Mouse (Mus musculus) forebrain, embryonic 11.5 days (tissue): ENCODE results near the gene Bik. TPM values are rescaled to one million over a fixed set of nuclear protein-coding genes. Genes with fewer than 3 reads are reported as not detected.

Source experiments
- ATAC-seq: fragments of 200-750 bp; cut with Nextera tagmentation; replicated peaks from 2 replicates; pipeline ENCODE4 v1.8.0; 2017; ENCODE audit warnings: moderate TSS enrichment; ENCODE audit not compliant: low FRiP score
- DNase-seq: peaks from one replicate; pipeline ENCODE4 v3.0.0-alpha.2; 2017; ENCODE audit warnings: low spot score
- H3K27ac ChIP-seq: fragments of 300-500 bp; sonication (generic); 2 replicates; pipeline ENCODE4 v1.5.1; 2014; ENCODE audit warnings: low read depth, low read length
- H3K27me3 ChIP-seq: fragments of 300-500 bp; sonication (generic); 2 replicates; pipeline ENCODE4 v1.6.1; 2014; ENCODE audit warnings: mild to moderate bottlenecking, low read length, mixed read lengths; ENCODE audit not compliant: control insufficient read depth, insufficient read depth
- H3K36me3 ChIP-seq: fragments of 300-500 bp; sonication (generic); 2 replicates; pipeline ENCODE4 v1.6.1; 2014; ENCODE audit warnings: mild to moderate bottlenecking, low read length, moderate library complexity, mixed read lengths; ENCODE audit not compliant: control insufficient read depth, insufficient read depth
- H3K4me1 ChIP-seq: fragments of 300-500 bp; sonication (generic); replicated peaks from 2 replicates; pipeline ENCODE4 v1.6.1; 2014; ENCODE audit warnings: low read length, mixed read lengths; ENCODE audit not compliant: control insufficient read depth, insufficient read depth
- H3K4me2 ChIP-seq: fragments of 300-500 bp; sonication (generic); 2 replicates; pipeline ENCODE4 v1.6.1; 2014; ENCODE audit warnings: low read depth, mild to moderate bottlenecking, low read length, moderate library complexity, mixed read lengths; ENCODE audit not compliant: severe bottlenecking
- H3K4me3 ChIP-seq: fragments of 300-500 bp; sonication (generic); 2 replicates; pipeline ENCODE4 v1.5.1; 2014; ENCODE audit warnings: low read depth, low read length
- H3K9ac ChIP-seq: fragments of 300-500 bp; sonication (generic); 2 replicates; pipeline ENCODE4 v1.6.1; 2014; ENCODE audit warnings: low read length
- H3K9me3 ChIP-seq: fragments of 300-500 bp; sonication (generic); 2 replicates; pipeline ENCODE4 v1.6.1; 2016; ENCODE audit warnings: low read length, mixed read lengths; ENCODE audit not compliant: control insufficient read depth
- WGBS: fragments of 180-500 bp; shearing (Covaris S2); extraction: QIAGEN DNeasy Blood & Tissue Kit; methylation state at CpG from one replicate; pipeline ENCODE4 v1.1.7; 2014; 5-methylcytosine and 5-hydroxymethylcytosine counted together
- polyA plus RNA-seq: library from polyadenylated mRNA; unstranded; fragments of >200 nt; fragmentation: Nextera tagmentation; extraction: Ambion mirVana; gene quantifications from 2 replicates; pipeline ENCODE4 v1.2.1, GENCODE M21; 2014

Bik gene
- polyA plus RNA-seq, 1 experiment from 2014 or later = 2.3 TPM

DNA sequence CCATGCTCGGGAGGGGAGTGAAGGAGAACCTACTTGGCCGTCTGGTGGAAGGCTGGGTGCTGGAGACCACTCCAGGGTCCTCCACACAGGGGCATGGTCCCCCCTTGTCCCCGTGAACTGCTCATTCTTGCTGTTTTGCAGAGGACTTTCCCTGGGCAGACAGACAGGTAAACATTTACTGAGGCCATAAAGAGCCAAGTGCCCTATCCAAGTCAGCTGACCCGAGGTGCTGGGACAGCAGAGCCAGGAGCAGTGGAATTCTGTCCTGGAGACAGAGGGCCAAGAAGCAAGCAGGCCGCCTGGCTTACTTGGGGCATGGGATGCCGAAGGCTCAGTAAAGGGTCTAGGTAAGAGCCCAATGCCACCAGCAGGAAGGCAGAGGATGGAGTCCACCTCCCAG lies 4.0 kb downstream of the Bik start:
- ATAC-seq (no peak), DNase-seq (no peak)
- Histone ChIP-seq H3K27ac (no peak overlapping the region), H3K4me3 (no peak overlapping the region), H3K27me3 (peaks cover 24% of the 10 kb centered on the region), H3K4me1 (peaks cover 11% of the 10 kb centered on the region; the same call in 1 of the 2 replicates), H3K9ac (no peak overlapping the region), H3K36me3 (no peaks in the 10 kb centered on the region), H3K9me3 (no peaks in the 10 kb centered on the region), H3K4me2 (no peak overlapping the region)
- WGBS = 81% methylated on average over 6 of the region's 6 CpGs

DNA sequence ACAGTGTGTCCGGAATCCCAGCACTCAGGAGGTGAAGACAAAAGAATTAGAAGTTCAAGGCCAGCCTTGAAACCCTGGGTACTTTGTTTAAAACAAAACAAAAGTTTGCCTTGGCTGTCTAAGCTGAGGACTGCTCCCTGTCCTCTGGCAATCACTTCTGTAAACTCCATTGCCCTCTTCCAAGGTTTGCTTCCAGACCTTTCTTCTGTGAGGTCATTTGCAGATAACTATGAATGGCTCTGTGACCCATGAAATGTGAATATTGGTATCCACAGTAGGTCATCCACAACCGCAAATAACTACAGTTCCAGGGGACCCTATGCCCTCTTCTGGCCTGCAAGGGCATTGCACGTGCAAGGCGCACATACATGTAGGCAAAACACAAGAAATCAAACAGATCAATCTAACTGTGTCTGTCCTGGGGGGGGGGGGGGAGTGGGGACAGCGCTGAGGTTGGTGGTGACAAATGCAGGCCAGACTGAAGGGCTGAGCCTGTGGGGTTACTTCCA lies 5.4 kb downstream of the Bik start:
- Histone ChIP-seq H3K4me1 (peaks cover 5% of the 10 kb centered on the region; the same call in 1 of the 2 replicates), H3K9me3 (no peaks in the 10 kb centered on the region), H3K4me3 (no peak overlapping the region), H3K4me2 (no peak overlapping the region), H3K27ac (no peak overlapping the region), H3K36me3 (no peaks in the 10 kb centered on the region), H3K9ac (no peak overlapping the region), H3K27me3 (peaks cover 15% of the 10 kb centered on the region)
- ATAC-seq (no peak), DNase-seq (no peak)
- 78% methylated on average over 5 of the region's 5 CpGs for WGBS

DNA sequence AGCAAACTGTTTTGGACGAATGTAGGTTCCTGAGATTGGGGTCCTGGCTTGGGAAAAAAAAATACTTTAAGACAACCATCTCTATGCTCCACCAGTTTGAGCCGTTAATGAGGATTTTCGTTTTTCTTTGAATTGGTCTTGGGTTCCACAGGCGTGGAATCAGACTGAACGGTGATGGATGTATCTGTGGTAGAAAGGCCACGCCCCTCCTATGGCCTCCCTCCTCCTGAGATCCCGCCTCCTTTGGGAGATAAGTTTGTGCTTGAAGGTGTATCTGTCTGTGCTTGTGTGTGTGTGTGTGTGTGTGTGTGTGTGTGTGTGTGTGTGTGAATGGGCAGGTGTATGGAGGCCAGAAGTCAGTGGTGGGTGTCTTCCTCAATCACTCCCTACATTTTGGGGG lies 5.9 kb downstream of the Bik start:
- WGBS = 84% methylated on average over 7 of the region's 7 CpGs
- H3K36me3 ChIP-seq = no peaks in the 10 kb centered on the region
- no peak overlapping the region for H3K4me3 ChIP-seq
- no peak for DNase-seq
- H3K27me3 ChIP-seq = peaks cover 9% of the 10 kb centered on the region
- no peak overlapping the region for H3K4me2 ChIP-seq
- H3K4me1 ChIP-seq = no peaks in the 10 kb centered on the region
- no peak overlapping the region for H3K27ac ChIP-seq
- H3K9me3 ChIP-seq = no peaks in the 10 kb centered on the region
- no peak for ATAC-seq
- no peak overlapping the region for H3K9ac ChIP-seq

DNA sequence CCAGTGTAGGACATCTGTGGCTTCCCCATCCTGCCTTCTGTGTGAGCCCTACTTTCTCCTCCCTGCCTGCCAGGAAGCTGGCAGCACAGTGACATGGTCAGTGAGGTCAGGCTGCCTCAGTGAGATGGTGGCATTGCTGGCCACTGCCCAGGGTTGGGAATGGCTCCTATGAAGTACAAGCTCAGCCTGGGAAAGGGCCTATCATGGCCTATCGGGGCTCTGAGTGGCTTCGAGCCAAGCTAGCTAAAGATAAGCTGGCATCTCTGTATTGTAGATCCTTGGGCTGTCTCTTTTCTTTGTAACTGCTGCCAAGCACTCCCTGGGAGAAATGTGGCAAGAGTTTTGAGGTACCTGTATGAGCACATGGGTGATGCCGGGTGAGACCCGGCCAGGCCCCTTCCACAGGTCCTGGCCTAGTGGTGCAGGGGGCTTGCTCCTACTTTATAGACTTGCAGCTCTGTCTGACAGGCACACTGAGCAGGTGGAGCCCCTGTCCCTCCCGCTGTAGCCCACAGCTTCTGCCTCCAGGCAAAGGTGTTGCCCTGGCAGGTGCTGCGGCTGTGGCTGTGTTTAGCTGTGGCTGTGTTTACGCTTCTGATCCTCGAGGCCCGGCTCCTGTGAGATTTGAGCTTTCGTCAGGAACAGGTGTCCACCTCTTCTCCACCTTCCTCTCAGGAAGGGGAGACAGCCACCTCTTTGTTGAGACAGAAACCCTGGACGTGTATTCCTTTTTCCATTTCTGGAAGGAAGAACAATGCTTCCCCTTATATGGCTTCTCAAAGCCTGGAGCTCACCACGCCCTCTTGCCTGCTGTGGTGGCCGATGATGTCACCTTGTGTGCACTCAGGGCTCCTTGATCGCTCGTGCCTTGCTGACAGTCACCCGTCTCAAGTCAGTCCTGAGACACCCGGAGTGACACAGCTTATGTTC lies 8.6 kb downstream of the Bik start:
- no peak for ATAC-seq
- Histone ChIP-seq H3K36me3 (no peaks in the 10 kb centered on the region), H3K4me2 (no peak overlapping the region), H3K4me3 (no peak overlapping the region), H3K4me1 (no peaks in the 10 kb centered on the region), H3K27me3 (no peaks in the 10 kb centered on the region), H3K9me3 (no peaks in the 10 kb centered on the region), H3K9ac (no peak overlapping the region), H3K27ac (no peak overlapping the region)
- 85% methylated on average over 17 of the region's 17 CpGs for WGBS
- DNase-seq = no peak

DNA sequence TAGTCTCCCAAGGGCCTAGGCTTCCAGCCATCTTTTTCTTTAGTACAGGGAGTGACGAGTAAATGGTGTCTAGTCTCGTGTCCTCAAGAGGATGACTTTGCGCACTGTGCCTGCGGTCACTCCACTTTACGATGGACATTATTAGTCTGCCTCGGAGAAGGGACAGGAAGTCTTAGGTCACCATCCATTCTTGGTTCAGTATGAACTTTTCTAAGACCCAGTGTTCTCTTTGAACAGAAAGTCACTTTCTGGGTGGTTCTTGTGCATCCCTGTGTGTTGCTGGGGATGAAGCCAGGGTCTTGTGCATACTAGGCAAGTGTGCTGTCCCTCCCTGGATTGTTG lies 9.2 kb downstream of the Bik start:
- WGBS = 95% methylated on average over 6 of the region's 6 CpGs
- Histone ChIP-seq H3K4me1 (no peaks in the 10 kb centered on the region), H3K36me3 (no peaks in the 10 kb centered on the region), H3K27ac (no peak overlapping the region), H3K4me3 (no peak overlapping the region), H3K4me2 (no peak overlapping the region), H3K9ac (no peak overlapping the region), H3K27me3 (no peaks in the 10 kb centered on the region), H3K9me3 (no peaks in the 10 kb centered on the region)
- ATAC-seq = no peak
- DNase-seq = no peak

DNA sequence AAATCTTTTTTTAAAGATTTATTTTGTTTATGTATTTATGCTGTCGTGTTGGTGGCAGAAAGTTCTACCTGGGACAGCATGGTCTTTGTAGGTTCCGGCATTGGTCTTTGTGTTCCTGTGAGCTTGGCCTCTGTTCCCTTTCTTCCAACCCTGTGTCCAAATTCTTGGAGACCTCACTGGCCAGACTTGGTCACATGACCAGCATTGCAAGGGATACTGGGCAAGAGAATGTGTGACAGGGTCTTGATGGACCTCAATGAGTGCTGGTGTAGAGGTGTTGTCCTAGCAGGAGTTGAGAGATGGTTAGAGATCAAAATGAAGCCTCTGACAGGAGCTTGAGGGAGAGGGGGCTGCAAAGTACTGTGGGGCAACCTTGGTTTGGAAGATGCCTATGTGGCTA lies 12.2 kb downstream of the Bik start:
- Histone ChIP-seq H3K4me2 (no peak overlapping the region), H3K9me3 (no peaks in the 10 kb centered on the region), H3K36me3 (no peaks in the 10 kb centered on the region), H3K27ac (no peak overlapping the region), H3K27me3 (no peaks in the 10 kb centered on the region), H3K4me3 (no peak overlapping the region), H3K4me1 (no peaks in the 10 kb centered on the region), H3K9ac (no peak overlapping the region)
- 92% methylated on average over 2 of the region's 2 CpGs for WGBS
- ATAC-seq = no peak
- DNase-seq = no peak

DNA sequence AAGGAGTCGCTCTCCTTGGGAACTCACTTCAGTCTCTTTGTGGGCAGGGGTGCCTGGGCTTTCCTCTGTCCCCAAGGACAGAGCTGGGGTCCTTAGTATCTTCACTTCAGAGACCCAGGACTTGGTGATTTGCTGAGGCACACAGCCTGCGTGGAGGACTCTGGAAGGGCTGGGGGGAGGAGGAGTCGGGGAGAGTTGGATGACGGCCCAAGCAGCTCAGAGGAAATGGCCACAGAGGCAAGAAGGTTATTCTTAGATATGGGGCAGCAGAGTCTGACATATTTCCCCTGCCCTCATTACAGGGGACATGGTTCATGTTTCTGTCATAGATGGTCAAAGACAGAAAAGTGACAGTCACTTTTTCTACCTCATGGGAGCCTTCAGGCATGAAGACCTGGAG lies 13.2 kb downstream of the Bik start:
- no peak for DNase-seq
- 77% methylated on average over 4 of the region's 4 CpGs for WGBS
- no peak overlapping the region for H3K27ac ChIP-seq

DNA sequence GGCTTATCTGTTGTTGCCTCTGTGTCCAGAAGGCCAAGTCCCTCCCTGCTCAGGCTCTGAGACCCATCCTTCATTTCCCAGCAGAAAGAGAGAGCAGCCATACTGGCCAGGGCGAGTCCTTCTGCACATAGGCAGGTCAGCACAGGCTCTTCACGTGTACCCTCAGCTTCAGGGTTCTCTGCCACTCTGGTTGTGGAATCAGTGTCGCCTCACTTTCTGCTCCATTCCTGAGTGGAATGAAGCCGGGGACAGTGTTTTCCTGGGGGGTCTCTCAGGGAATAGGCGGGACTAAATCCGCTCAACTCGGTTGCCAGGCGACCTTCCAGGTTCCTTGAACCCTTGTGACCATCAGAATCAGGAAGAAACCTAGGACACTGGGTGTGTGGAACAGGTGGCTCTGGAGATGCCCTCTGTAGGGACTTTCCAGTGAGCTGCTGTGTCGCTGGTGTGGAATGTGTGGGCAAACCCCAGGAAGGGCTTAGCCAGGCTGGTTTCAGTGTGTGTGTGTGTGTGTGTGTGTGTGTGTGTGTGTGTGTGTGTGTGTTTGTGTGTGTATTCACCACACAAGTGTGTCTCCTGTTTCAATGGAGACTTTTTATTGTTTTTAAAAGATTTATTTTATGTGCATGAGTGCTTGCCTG lies 15.1 kb downstream of the Bik start:
- Histone ChIP-seq H3K27ac (no peak overlapping the region), H3K4me3 (no peak overlapping the region), H3K4me1 (no peaks in the 10 kb centered on the region), H3K9ac (no peak overlapping the region), H3K9me3 (no peaks in the 10 kb centered on the region), H3K4me2 (no peak overlapping the region), H3K27me3 (no peaks in the 10 kb centered on the region), H3K36me3 (peaks cover 6% of the 10 kb centered on the region; the same call in 1 of the 2 replicates)
- 85% methylated on average over 9 of the region's 9 CpGs for WGBS
- DNase-seq = no peak
- ATAC-seq = no peak

More for the DNA sequence above, 13.2 kb downstream of the Bik start:
- no peak overlapping the region for H3K9ac ChIP-seq
- no peak overlapping the region for H3K4me3 ChIP-seq
- no peaks in the 10 kb centered on the region for H3K9me3 ChIP-seq
- ATAC-seq = no peak
- H3K27me3 ChIP-seq = no peaks in the 10 kb centered on the region
- H3K4me2 ChIP-seq = no peak overlapping the region
- H3K4me1 ChIP-seq = no peaks in the 10 kb centered on the region
- H3K36me3 ChIP-seq = no peaks in the 10 kb centered on the region
